Mouse (Mus musculus): Measurements from ENCODE around the gene Actg1. TPM values are rescaled to one million over a fixed set of nuclear protein-coding genes. Genes with fewer than 3 reads are reported as not detected.
"Not testable (repeated sequence)": the region's sequence is repeated elsewhere in the genome, so short reads cannot be mapped to it uniquely, and the experiment has no call there.

Gene Actg1
- polyA plus RNA-seq, 1 experiment = 1,024 TPM

- DNase-seq (ENCODE audit: low spot score) = no peak
Measured at GRCm38 (mm10) chr11:120360755-120361154, 12.4 kb upstream of the Actg1 start.

- no peak for DNase-seq (ENCODE audit: low spot score)
Measured at GRCm38 (mm10) chr11:120360062-120360461, 11.7 kb upstream of the Actg1 start.

GRCm38 (mm10) chr11:120359391-120359790, 11.0 kb upstream of the Actg1 start:
- DNase-seq (ENCODE audit: low spot score) = no peak

- DNase-seq (ENCODE audit: low spot score) = no peak
Measured at GRCm38 (mm10) chr11:120357791-120358401, 9.6 kb upstream of the Actg1 start.

- no peak for DNase-seq (ENCODE audit: low spot score)
Measured at GRCm38 (mm10) chr11:120356900-120357299, 8.6 kb upstream of the Actg1 start.

GRCm38 (mm10) chr11:120356319-120356840, 8.0 kb upstream of the Actg1 start:
- DNase-seq (ENCODE audit: low spot score) = no peak

GRCm38 (mm10) chr11:120355277-120356039, 7.1 kb upstream of the Actg1 start:
- DNase-seq (ENCODE audit: low spot score) = no peak

- DNase-seq (ENCODE audit: low spot score) = peak; percentile 17
Measured at GRCm38 (mm10) chr11:120354304-120355276, 6.2 kb upstream of the Actg1 start.

GRCm38 (mm10) chr11:120353500-120354303, 5.4 kb upstream of the Actg1 start:
- DNase-seq (ENCODE audit: low spot score) = peak; percentile 78

GRCm38 (mm10) chr11:120352571-120353290, 4.4 kb upstream of the Actg1 start:
- peak; percentile 34 for DNase-seq (ENCODE audit: low spot score)

- DNase-seq (ENCODE audit: low spot score) = not testable (repeated sequence)
Measured at GRCm38 (mm10) chr11:120352093-120352350, 3.7 kb upstream of the Actg1 start.

GRCm38 (mm10) chr11:120351250-120352092, 3.1 kb upstream of the Actg1 start:
- peak; percentile 34 for DNase-seq (ENCODE audit: low spot score)

GRCm38 (mm10) chr11:120350711-120351110, 2.4 kb upstream of the Actg1 start:
- peak; percentile 40 for DNase-seq (ENCODE audit: low spot score)

- DNase-seq (ENCODE audit: low spot score) = peak; percentile 95
Measured at GRCm38 (mm10) chr11:120349986-120350702, 1.8 kb upstream of the Actg1 start.

GRCm38 (mm10) chr11:120349371-120349985, 1.1 kb upstream of the Actg1 start:
- DNase-seq (ENCODE audit: low spot score) = peak; percentile 66

GRCm38 (mm10) chr11:120348684-120349370, 485 bp upstream of the Actg1 start:
- peak; percentile 61 for DNase-seq (ENCODE audit: low spot score)

GRCm38 (mm10) chr11:120347301-120347700, 1.0 kb downstream of the Actg1 start:
- DNase-seq (ENCODE audit: low spot score) = peak; percentile 28

Data from urinary bladder, adult 2 months (tissue).